Mouse (Mus musculus): ENCODE results near the gene Acad10.
A peak's percentile ranks its signal among the peaks of the same experiment; 100 is the strongest.
"Not testable (repeated sequence)": the region's sequence is repeated elsewhere in the genome, so short reads cannot be mapped to it uniquely, and the experiment has no call there.

Acad10 gene

DNA sequence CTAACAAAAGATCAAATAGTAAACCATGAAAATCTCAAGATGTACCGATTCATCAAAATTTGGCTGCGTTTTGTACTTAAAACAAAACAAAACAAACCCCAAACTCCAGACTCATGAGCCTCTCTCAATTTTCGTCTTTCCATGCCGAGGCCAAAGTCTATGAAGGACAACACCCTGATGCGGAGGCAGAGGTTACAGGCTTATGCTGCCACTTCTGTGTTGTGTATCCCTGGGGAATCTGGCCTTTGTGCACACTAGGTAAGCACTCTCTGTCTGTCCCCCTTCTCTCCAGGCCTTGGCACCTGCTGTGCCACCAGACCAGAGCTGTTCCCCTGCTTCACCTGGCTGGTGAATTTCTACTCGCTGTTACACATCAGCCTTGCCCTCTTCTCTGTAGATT lies 2.7 kb downstream of the Acad10 start:
- DNase-seq (ENCODE audit: low read depth, low spot score) = not testable (repeated sequence)

DNA sequence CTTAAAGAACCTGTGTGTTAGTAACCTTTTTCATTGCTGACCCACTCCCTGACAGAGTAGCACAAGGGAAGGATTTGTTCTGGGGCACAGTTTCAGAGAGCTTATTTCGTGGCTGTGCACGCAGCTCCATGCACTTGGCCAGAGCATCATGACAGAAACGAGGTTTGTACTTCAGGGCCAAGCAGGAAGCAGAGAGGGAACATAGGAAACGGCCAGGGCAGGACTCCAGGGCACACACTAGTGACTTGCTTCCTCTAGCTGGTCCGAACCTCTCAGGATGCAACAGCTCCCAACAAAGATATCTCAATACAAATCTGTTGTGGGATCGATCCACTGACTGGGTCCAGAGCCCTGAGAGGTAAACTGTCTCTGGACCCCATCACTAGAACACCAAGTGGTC lies 3.4 kb downstream of the Acad10 start:
- DNase-seq (ENCODE audit: low read depth, low spot score) = not testable (repeated sequence)

DNA sequence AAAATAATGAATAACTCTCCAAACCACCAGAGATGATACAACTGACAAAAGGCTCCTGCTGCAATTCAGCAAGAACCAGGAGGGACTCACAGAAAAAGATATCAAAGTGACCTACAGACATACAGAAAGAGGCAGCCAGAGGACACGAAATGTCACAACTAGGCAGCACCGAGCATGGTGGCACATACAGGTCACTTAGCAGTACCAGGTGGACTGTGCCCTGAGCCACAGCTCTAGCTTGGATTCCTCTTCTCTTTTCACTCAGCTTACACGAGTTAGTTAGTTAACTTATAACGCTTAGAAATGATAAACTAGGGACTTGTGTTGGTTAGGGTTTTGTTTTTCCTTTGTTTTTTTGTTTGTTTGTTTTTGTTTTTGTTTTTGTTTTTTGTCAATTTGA lies 5.8 kb downstream of the Acad10 start:
- no peak for DNase-seq (ENCODE audit: low read depth, low spot score)

DNA sequence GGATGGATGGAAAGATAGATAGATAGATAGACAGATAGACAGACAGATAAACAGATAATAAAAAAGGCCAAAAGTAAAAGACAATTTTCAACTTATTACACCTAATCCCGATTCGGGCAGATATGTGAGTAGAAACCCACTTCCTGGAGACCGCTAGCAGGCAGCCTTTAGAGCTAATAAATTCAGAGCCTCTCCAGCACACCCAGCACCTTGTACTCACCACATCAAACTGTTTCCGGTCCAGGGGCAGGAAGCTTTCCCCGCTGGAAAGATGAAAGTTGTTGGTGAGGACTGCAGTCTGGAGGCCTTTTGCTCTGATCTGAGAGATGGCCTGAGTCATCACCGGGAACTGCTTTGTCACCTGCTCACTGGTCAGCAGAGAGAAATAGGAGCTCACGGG lies 11.2 kb downstream of the Acad10 start:
- no peak for DNase-seq (ENCODE audit: low read depth, low spot score)

DNA sequence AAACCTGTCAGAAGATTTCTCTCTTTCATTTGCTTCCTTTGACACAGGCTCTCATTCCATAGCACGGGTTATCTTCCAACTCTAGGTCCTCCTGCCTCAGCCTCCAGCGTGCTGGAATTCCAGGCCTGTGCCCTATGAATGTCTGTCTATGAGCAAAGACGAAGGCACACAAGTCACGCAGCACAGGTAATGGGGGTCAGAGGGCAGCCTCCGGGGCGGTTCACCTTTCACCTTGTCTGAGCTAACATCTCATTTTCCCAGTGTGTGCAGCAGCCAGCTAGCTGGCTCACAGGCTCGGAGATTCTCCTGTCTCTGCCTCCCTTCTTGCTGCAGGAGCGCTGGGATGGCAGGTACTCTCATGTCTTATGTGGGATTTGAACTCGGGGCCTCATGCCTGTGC lies 20.7 kb downstream of the Acad10 start:
- no peak for DNase-seq (ENCODE audit: low read depth, low spot score)

DNA sequence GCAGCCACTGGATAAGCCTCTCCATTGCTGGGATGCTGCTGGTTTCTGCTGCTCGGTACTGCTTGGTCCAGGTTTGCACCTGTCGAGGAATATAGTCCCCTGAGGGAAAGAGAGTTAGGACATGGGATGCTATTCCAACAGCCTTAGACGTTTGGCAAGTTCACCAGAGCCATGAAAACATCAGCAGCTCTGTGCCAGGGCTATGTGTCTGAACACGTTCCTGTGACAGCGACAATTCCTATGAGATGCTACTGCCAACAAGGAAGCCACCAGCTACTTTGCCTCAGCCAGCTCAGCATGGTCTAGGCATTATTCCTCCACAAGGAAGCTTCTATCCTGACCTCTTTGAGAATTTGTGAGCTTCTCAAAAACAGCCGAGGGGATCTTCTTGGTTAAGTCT lies 23.0 kb downstream of the Acad10 start:
- no peak for DNase-seq (ENCODE audit: low read depth, low spot score)

DNA sequence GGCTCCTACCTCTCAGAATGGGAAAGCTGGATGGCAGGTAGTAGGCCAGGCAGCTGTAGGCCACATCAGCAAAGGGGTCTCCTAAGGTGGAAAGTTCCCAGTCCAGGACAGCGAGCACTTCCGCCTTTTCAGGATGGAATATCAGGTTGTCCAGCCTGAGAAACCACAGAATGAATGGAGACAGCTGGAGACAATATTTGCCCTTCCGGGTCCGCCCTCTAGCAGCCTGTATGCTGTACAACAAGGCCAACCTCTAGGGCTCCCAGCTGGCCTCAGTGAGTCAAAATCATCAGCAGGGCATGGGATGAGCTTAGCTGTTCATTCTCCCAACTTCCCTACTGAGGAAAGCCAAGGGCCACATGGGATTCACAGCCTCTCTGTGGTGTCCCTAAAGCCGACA lies 25.6 kb downstream of the Acad10 start:
- no peak for DNase-seq (ENCODE audit: low read depth, low spot score)

DNA sequence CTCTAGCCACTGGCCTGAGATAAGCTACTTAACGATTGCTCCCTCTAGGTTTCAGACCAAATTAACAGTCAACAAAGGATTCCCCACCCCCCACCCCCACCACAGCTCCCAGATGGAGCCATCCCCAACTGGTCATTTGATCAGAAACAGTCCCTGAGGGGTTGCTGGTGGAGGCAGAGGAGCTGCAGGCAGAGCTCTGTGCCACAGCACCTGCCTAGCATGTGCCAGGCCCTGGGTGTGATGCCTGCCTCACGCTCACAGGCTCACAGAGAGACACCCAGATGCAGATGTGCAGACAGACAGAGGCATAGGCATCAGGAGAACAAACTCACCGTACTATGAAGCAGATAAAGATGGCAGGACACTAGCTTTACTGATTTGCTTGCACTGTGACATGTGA lies 27.5 kb downstream of the Acad10 start:
- no peak for DNase-seq (ENCODE audit: low read depth, low spot score)

DNA sequence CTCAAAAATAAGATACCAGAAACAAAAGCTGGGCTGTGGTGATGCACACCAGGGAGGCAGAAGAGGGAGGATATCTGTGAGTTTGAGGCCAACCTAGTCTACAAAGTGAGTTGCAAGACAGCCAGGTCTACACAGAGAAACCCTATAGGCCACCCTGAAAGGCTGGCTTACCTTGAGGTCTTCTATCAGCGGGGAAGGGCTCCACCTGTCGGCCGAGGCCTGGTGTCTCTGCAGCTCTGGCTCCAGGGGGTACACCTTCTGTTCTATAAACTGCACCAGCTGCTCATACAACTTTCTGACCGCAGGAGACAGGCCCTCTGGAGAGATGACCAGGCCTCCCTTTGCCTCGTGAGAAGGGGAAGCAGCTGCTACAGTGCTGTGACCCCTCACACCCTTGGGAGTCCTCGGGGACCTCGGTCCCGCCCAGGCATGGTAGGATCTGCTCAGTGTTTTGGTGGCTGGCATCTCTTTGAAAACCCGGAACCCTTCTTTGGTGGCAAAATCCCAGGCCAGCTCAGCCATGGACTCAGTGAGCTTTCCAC lies 29.1 kb downstream of the Acad10 start:
- DNase-seq (ENCODE audit: low read depth, low spot score) = not testable (repeated sequence)

DNA sequence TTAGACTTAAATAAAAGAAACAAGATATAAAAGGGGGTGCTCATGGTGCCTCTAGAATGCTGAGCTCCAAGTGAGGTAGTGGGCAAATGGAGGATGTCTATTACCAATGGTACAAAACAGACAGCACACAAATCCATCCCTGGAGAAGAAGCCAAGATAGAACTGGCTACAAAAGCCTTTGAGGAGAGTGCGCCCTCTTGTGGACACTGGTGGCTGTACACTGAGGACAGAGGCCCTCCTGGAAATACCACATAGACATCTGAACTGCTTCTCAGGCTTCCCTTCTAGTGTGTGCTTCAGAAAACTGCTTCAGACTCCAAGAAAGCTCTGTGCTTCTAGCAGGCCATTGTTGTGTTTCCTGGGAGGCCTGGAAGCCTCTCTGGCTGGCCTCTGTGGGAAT lies 32.4 kb downstream of the Acad10 start:
- peak; percentile 47 for DNase-seq (ENCODE audit: low read depth, low spot score)

DNA sequence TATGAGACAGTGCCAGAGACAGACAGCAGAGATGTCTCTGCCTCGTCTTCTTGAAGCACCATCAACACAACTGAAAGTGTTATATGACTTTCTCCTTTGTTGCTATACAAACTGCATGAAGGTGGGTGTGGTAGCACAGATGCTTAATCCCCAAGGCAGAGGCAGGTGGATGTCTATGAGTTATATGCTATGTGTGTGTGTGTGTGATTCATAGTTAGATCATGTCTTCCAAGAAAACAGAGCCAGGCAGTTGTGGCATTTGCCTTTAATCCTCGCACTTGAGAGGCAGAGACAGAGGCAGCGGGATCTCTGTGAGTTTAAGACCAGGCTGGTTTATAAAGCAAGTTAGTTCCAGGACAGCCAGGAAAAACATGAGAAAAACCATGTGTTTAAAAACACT lies 37.1 kb downstream of the Acad10 start:
- DNase-seq (ENCODE audit: low read depth, low spot score) = no peak

DNA sequence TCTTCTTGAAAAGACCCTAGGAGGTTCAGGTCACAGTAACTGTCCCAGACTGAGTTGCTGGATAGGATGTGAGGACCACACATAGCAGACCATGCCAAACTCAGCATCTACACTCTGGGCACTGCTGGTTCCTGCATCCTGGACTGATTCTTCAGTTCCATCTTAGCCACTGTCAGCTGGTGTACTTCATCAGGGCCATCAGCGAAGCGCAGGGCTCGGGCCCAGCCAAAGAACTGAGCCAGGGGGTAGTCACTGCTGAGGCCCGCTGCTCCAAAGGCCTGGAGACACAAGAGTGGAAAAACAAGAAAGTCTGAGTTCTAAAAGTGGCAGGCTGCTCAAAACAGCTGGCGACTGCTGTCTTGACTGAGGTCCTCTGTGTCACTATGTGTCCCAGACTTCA lies 39.2 kb downstream of the Acad10 start:
- DNase-seq (ENCODE audit: low read depth, low spot score) = no peak

DNA sequence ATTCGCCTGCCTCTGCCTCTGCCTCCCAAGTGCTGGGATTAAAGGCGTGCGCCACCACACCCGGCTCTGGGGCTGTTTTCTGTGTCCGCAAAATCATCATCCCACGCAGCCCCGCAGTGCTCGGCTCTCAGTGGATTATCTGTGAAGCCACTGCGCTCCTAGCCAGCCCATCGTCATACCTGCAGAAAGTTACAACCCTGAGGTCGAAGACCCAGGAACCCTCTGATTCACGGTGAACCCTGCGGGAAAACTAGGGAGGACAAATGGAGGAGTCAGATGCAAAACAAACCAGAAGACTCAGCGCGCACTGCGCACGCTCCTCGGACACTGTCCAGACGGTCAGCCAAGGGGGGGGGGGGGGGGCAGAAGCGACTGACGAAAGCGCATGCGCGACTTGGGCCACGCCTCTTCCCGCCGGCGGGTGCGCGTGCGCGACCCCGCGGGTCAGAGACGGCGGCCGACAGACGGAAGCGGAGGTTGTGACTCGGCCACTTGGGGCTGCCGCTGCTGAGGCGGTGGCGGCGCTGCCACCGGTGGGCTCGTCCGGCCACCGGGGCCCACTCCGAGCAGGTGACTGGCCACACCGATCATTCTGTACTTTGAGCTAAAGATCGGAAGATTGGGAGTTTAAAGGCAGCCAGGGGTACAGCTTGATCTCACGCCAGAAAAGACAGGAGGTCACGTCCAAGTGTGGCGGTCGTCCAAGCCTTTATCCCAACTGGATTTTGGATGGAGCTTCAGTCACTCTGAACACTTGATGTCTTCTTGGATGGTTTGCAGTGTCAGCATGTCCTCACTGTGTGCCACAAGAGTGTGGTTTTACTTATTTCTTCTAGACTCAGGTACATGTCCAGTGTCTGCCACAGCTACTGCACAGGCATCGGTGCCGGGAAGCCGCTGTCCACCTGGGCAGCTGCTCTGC lies 41.5 kb downstream of the Acad10 start, which contains the start of gene Acad12:
Gene Acad12, minus strand, starts transcription at position 347 of the 922 bp plus-strand sequence.
- DNase-seq (ENCODE audit: low read depth, low spot score) = peak; percentile 92

DNA sequence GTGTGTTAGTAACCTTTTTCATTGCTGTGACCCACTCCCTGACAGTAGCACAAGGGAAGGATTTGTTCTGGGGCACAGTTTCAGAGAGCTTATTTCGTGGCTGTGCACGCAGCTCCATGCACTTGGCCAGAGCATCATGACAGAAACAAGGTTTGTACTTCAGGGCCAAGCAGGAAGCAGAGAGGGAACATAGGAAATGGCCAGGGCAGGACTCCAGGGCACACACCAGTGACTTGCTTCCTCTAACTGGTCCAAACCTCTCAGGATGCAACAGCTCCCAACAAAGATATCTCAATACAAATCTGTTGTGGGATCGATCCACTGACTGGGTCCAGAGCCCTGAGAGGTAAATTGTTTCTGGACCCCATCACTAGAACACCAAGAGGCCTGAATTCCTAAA lies 45.4 kb downstream of the Acad10 start:
- not testable (repeated sequence) for DNase-seq (ENCODE audit: low read depth, low spot score)

DNA sequence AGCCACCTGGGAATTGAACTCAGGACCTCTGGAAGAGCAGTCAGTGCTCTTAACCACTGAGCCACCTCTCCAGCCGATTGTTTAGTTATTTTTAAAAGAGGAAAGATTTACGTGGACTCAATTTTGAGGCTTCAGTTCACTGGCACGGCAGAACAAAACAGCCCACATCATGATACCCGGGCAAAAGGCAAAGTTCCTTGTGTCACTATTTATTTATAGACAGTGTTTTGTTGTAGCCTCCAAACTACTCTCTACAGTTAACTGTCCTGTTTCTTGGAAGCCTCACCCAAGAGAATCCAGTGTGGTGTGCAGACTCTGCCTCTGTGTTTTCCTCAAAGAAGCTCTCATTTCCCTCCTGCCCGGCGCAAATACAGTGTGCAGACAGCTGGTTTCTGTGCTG lies 48.3 kb downstream of the Acad10 start:
- DNase-seq (ENCODE audit: low read depth, low spot score) = no peak

DNA sequence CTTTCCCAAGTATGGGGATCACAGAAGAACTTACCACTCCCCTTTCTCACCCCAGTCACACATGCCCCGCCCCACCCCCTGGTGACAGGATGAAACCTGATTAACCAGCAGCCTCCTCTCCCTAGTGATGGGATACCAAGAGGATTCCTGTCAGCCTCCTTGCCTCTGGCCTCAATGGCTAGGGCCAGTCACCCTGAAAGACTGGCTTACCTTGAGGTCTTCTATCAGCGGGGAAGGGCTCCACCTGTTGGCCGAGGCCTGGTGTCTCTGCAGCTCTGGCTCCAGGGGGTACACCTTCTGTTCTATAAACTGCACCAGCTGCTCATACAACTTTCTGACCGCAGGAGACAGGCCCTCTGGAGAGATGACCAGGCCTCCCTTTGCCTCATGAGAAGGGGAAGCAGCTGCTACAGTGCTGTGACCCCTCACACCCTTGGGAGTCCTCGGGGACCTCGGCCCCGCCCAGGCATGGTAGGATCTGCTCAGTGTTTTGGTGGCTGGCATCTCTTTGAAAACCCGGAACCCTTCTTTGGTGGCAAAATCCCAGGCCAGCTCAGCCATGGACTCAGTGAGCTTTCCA lies 50.7 kb downstream of the Acad10 start:
- not testable (repeated sequence) for DNase-seq (ENCODE audit: low read depth, low spot score)

DNA sequence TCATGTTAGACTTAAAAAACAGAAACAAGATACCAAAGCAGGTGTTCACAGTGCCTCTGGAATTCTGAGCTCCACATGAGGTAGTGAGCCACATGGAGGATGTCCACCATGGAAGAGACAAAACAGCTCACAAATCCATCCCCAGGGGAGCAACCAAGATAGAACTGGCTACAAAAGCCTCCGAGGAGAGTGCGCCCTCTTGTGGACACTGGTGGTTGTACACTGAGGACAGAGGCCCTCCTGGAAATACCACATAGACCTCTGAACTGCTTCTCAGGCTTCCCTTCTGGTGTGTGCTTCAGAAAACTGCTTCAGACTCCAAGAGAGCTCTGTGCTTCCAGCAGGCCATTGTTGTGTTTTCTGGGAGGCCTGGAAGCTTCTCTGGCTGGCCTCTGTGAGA lies 54.2 kb downstream of the Acad10 start:
- DNase-seq (ENCODE audit: low read depth, low spot score) = peak; percentile 54

DNA sequence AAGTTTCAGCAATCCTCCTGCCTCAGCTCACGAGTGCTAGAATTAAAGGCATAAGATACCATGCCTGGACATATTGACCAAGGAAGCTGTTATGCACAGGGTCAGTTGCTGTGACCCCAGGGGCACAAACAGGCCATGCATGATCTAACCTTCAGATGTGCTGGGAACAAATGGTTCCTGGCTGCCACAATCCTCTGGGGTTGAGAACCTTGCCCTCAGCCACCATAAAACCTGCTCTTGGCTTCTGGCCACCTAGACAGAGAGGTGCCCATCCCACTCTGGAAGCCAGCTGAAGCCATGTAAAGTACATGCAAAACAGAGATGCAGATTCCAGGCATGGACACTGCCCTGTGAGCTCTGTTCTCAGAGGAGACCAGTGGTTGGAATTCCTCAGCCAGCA lies 56.5 kb downstream of the Acad10 start:
- DNase-seq (ENCODE audit: low read depth, low spot score) = not testable (repeated sequence)

DNA sequence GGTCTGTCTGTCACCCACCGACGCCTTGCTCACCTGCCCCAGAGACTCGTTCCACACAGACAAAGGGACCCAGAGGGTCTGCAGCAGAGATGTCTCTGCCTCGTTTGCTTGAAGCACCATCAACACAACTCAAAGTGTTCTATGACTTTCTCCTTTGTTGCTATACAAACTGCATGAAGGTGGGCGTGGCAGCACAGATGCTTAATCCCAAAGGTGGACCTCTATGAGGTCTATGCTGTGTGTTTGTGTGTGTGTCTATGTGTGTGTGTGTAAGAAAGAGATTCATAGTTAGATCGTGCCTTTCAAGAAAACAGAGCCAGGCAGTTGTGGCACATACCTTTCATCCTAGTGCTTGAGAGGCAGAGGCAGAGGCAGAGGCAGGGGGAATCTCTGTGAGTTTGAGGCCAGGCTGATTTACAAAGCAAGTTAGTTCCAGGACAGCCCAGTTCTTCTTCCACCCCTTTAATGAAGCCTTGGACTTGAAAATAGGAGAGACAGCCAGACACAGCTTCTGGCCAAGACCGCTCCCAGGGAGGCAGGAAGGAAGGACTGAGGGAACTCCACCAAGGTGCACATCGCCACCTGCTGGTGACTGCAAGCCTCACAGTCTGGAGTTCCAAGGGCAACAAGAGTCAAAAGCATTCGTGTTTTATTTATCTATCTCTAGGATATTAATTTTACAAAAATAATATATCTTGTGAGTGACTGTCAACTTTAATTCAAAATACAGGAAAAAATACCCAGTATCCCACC lies 58.6 kb downstream of the Acad10 start:
- DNase-seq (ENCODE audit: low read depth, low spot score) = peak; percentile 94

DNA sequence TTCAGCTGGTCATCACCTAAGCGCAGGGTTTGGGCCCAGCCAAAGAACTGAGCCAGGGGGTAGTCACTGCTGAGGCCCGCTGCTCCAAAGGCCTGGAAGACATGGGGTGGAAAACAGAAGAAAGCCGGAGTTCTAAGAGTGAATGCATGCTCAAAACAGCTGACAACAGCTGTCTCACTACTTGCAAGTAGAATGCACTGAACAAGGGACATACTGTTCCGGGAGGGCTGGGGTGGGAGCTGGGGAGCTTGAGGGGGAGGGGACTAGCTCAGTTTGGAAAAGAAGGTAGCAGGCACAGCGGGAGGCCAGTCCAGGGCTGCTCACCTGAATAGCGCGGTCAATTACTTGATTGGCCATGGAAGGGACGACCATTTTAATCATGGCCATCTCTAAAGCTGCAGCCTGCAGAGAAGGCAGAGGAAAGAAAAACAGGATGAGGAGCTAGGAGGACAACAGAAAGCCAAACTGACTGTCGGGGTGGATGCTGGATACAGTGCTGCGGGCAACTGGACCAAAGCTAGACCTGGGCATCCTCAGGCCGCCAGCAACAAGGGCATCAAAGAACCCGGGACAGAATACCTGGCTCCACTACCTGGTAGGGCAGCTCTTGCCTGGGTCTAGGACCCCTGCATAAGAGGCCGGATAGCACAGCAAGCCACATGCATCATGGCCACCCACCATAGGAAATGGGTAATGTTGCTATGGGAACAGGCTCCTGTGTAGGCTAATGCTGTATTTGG lies 61.3 kb downstream of the Acad10 start:
- no peak for DNase-seq (ENCODE audit: low read depth, low spot score)

DNA sequence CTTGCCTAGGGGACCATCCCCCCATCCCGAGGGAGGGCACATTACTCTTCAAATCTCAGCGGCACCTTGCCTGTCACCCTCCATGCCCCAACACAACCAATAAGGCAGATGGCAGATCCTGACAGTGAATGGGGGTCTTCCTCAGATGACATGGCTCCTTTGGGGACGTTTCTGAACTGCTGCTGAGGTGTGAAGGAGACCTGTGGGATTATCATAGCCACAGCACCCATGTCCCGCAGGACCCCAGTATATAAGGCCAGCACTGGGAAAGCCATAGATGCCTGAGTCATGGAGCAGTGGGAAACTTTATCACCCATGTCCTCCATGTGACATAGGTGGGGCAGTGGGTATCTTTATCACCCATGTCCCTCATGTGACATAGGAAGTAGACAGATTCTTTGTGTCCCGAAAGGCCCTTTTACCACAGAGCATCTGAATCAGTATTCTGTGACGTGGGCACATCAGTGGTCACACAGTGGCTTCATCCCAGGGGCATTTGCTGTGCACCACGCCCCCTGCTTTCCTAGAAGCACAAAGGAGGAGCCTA lies 62.2 kb downstream of the Acad10 start:
- no peak for DNase-seq (ENCODE audit: low read depth, low spot score)
